Mouse (Mus musculus): ENCODE measurements around the gene Lemd2. TPM values are rescaled to one million over a fixed set of nuclear protein-coding genes. Genes with fewer than 3 reads are reported as not detected.

Gene Lemd2
- polyA plus RNA-seq, 1 experiment from 2014 or later, result 15.7 TPM

- 59% methylated on average over 8 of the region's 8 CpGs for WGBS
- DNase-seq (ENCODE audit: low spot score) (no peak), ATAC-seq (replicated peaks; ENCODE audit: low FRiP score, low TSS enrichment, low read depth) (no peak)
- H3K27ac ChIP-seq (ENCODE audit: low read depth), result no peak overlapping the region
- H3K36me3 ChIP-seq (ENCODE audit: control insufficient read depth, insufficient read depth, low read length), result no peaks in the 10 kb centered on the region
- H3K9me3 ChIP-seq (ENCODE audit: control insufficient read depth, low read length), result no peaks in the 10 kb centered on the region
- H3K9ac ChIP-seq (ENCODE audit: low read length), result no peak overlapping the region
- no peaks in the 10 kb centered on the region for H3K4me1 ChIP-seq (replicated peaks; ENCODE audit: control insufficient read depth, insufficient read depth, low read length)
- no peak overlapping the region for H3K4me3 ChIP-seq (ENCODE audit: low read depth, low read length)
- no peak overlapping the region for H3K4me2 ChIP-seq (ENCODE audit: low read length)
- H3K27me3 ChIP-seq (replicated peaks; ENCODE audit: control insufficient read depth, insufficient read depth, low read length), result no peaks in the 10 kb centered on the region; the same call in none of the 2 replicates
Observed at GRCm38 (mm10) chr17:27230455-27231145, 26.3 kb upstream of the Lemd2 start.

- no peak overlapping the region for H3K4me3 ChIP-seq (ENCODE audit: low read depth, low read length)
- no peaks in the 10 kb centered on the region for H3K36me3 ChIP-seq (ENCODE audit: control insufficient read depth, insufficient read depth, low read length)
- H3K4me1 ChIP-seq (replicated peaks; ENCODE audit: control insufficient read depth, insufficient read depth, low read length), result no peaks in the 10 kb centered on the region
- WGBS, result 30% methylated on average over 14 of the region's 14 CpGs
- no peak overlapping the region for H3K9ac ChIP-seq (ENCODE audit: low read length)
- no peak for DNase-seq (ENCODE audit: low spot score)
- no peaks in the 10 kb centered on the region for H3K9me3 ChIP-seq (ENCODE audit: control insufficient read depth, low read length)
- no peak overlapping the region for H3K4me2 ChIP-seq (ENCODE audit: low read length)
- ATAC-seq (replicated peaks; ENCODE audit: low FRiP score, low TSS enrichment, low read depth), result no peak
- no peak overlapping the region for H3K27ac ChIP-seq (ENCODE audit: low read depth)
- no peaks in the 10 kb centered on the region; the same call in none of the 2 replicates for H3K27me3 ChIP-seq (replicated peaks; ENCODE audit: control insufficient read depth, insufficient read depth, low read length)
Observed at GRCm38 (mm10) chr17:27229710-27230454, 25.6 kb upstream of the Lemd2 start.

- Histone ChIP-seq H3K36me3 (ENCODE audit: control insufficient read depth, insufficient read depth, low read length) (no peaks in the 10 kb centered on the region), H3K4me1 (replicated peaks; ENCODE audit: control insufficient read depth, insufficient read depth, low read length) (no peaks in the 10 kb centered on the region), H3K27me3 (replicated peaks; ENCODE audit: control insufficient read depth, insufficient read depth, low read length) (no peaks in the 10 kb centered on the region; the same call in none of the 2 replicates), H3K9ac (ENCODE audit: low read length) (no peak overlapping the region), H3K27ac (ENCODE audit: low read depth) (no peak overlapping the region), H3K4me3 (ENCODE audit: low read depth, low read length) (no peak overlapping the region), H3K9me3 (ENCODE audit: control insufficient read depth, low read length) (no peaks in the 10 kb centered on the region), H3K4me2 (ENCODE audit: low read length) (no peak overlapping the region)
- DNase-seq (ENCODE audit: low spot score) (peak; percentile 90), ATAC-seq (replicated peaks; ENCODE audit: low FRiP score, low TSS enrichment, low read depth) (no peak)
- 25% methylated on average over 11 of the region's 11 CpGs for WGBS
Observed at GRCm38 (mm10) chr17:27228216-27228915, 24.1 kb upstream of the Lemd2 start.

- no peaks in the 10 kb centered on the region for H3K9me3 ChIP-seq (ENCODE audit: control insufficient read depth, low read length)
- no peak overlapping the region for H3K4me3 ChIP-seq (ENCODE audit: low read depth, low read length)
- DNase-seq (ENCODE audit: low spot score) (no peak), ATAC-seq (replicated peaks; ENCODE audit: low FRiP score, low TSS enrichment, low read depth) (no peak)
- H3K27ac ChIP-seq (ENCODE audit: low read depth), result no peak overlapping the region
- WGBS, result 70% methylated on average over 7 of the region's 7 CpGs
- no peaks in the 10 kb centered on the region for H3K36me3 ChIP-seq (ENCODE audit: control insufficient read depth, insufficient read depth, low read length)
- no peak overlapping the region for H3K4me2 ChIP-seq (ENCODE audit: low read length)
- no peak overlapping the region for H3K9ac ChIP-seq (ENCODE audit: low read length)
- H3K27me3 ChIP-seq (replicated peaks; ENCODE audit: control insufficient read depth, insufficient read depth, low read length), result no peaks in the 10 kb centered on the region; the same call in none of the 2 replicates
- no peaks in the 10 kb centered on the region for H3K4me1 ChIP-seq (replicated peaks; ENCODE audit: control insufficient read depth, insufficient read depth, low read length)
Observed at GRCm38 (mm10) chr17:27227258-27227657, 23.0 kb upstream of the Lemd2 start.

GRCm38 (mm10) chr17:27226701-27227100 lies 22.4 kb upstream of the Lemd2 start:
- Histone ChIP-seq H3K4me2 (ENCODE audit: low read length) (no peak overlapping the region), H3K9me3 (ENCODE audit: control insufficient read depth, low read length) (no peaks in the 10 kb centered on the region), H3K27ac (ENCODE audit: low read depth) (no peak overlapping the region), H3K4me3 (ENCODE audit: low read depth, low read length) (no peak overlapping the region), H3K4me1 (replicated peaks; ENCODE audit: control insufficient read depth, insufficient read depth, low read length) (no peaks in the 10 kb centered on the region), H3K9ac (ENCODE audit: low read length) (no peak overlapping the region), H3K27me3 (replicated peaks; ENCODE audit: control insufficient read depth, insufficient read depth, low read length) (no peaks in the 10 kb centered on the region; the same call in none of the 2 replicates), H3K36me3 (ENCODE audit: control insufficient read depth, insufficient read depth, low read length) (no peaks in the 10 kb centered on the region)
- no peak for DNase-seq (ENCODE audit: low spot score)
- ATAC-seq (replicated peaks; ENCODE audit: low FRiP score, low TSS enrichment, low read depth), result no peak
- 57% methylated on average over 3 of the region's 3 CpGs for WGBS

- H3K4me1 ChIP-seq (replicated peaks; ENCODE audit: control insufficient read depth, insufficient read depth, low read length), result no peaks in the 10 kb centered on the region
- no peak overlapping the region for H3K27ac ChIP-seq (ENCODE audit: low read depth)
- no peak overlapping the region for H3K9ac ChIP-seq (ENCODE audit: low read length)
- H3K9me3 ChIP-seq (ENCODE audit: control insufficient read depth, low read length), result no peaks in the 10 kb centered on the region
- ATAC-seq (replicated peaks; ENCODE audit: low FRiP score, low TSS enrichment, low read depth), result no peak
- DNase-seq (ENCODE audit: low spot score), result no peak
- 72% methylated on average over 10 of the region's 10 CpGs for WGBS
- H3K36me3 ChIP-seq (ENCODE audit: control insufficient read depth, insufficient read depth, low read length), result no peaks in the 10 kb centered on the region
- H3K4me2 ChIP-seq (ENCODE audit: low read length), result no peak overlapping the region
- no peaks in the 10 kb centered on the region; the same call in none of the 2 replicates for H3K27me3 ChIP-seq (replicated peaks; ENCODE audit: control insufficient read depth, insufficient read depth, low read length)
- no peak overlapping the region for H3K4me3 ChIP-seq (ENCODE audit: low read depth, low read length)
Observed at GRCm38 (mm10) chr17:27225801-27226200, 21.5 kb upstream of the Lemd2 start.

- 90% methylated on average over 6 of the region's 6 CpGs for WGBS
- Histone ChIP-seq H3K4me3 (ENCODE audit: low read depth, low read length) (no peak overlapping the region), H3K4me1 (replicated peaks; ENCODE audit: control insufficient read depth, insufficient read depth, low read length) (no peaks in the 10 kb centered on the region), H3K9ac (ENCODE audit: low read length) (no peak overlapping the region), H3K27me3 (replicated peaks; ENCODE audit: control insufficient read depth, insufficient read depth, low read length) (no peaks in the 10 kb centered on the region; the same call in none of the 2 replicates), H3K27ac (ENCODE audit: low read depth) (no peak overlapping the region), H3K4me2 (ENCODE audit: low read length) (no peak overlapping the region), H3K36me3 (ENCODE audit: control insufficient read depth, insufficient read depth, low read length) (no peaks in the 10 kb centered on the region), H3K9me3 (ENCODE audit: control insufficient read depth, low read length) (no peaks in the 10 kb centered on the region)
- no peak for DNase-seq (ENCODE audit: low spot score)
- no peak for ATAC-seq (replicated peaks; ENCODE audit: low FRiP score, low TSS enrichment, low read depth)
Observed at GRCm38 (mm10) chr17:27223821-27224220, 19.6 kb upstream of the Lemd2 start.

GRCm38 (mm10) chr17:27221562-27221961 lies 17.3 kb upstream of the Lemd2 start:
- Histone ChIP-seq H3K4me1 (replicated peaks; ENCODE audit: control insufficient read depth, insufficient read depth, low read length) (no peaks in the 10 kb centered on the region), H3K4me3 (ENCODE audit: low read depth, low read length) (no peak overlapping the region), H3K36me3 (ENCODE audit: control insufficient read depth, insufficient read depth, low read length) (no peaks in the 10 kb centered on the region), H3K9ac (ENCODE audit: low read length) (no peak overlapping the region), H3K27me3 (replicated peaks; ENCODE audit: control insufficient read depth, insufficient read depth, low read length) (no peaks in the 10 kb centered on the region), H3K27ac (ENCODE audit: low read depth) (no peak overlapping the region), H3K9me3 (ENCODE audit: control insufficient read depth, low read length) (no peaks in the 10 kb centered on the region), H3K4me2 (ENCODE audit: low read length) (no peak overlapping the region)
- DNase-seq (ENCODE audit: low spot score) (no peak), ATAC-seq (replicated peaks; ENCODE audit: low FRiP score, low TSS enrichment, low read depth) (no peak)
- 86% methylated on average over 16 of the region's 16 CpGs for WGBS

All from intestine, embryonic 14.5 days (tissue).